Mouse (Mus musculus) heart, adult 2 months (tissue): ENCODE results near the gene Zfp61. TPM values are rescaled to one million over a fixed set of nuclear protein-coding genes. Genes with fewer than 3 reads are reported as not detected.

Experiments
- DNase-seq, 2 experiments: peaks; one replicate each; pipeline ENCODE4 v3.0.0; 2021
- H3K27ac ChIP-seq: fragments of 200-600 bp; 2 replicates; pipeline ENCODE4 v1.8.1; 2022
- H3K27me3 ChIP-seq: fragments of 200-500 bp; 2 replicates; pipeline ENCODE4 v1.6.1; 2012; ENCODE audit warnings: mild to moderate bottlenecking, low read length, inconsistent platforms, mixed read lengths; ENCODE audit not compliant: control insufficient read depth, insufficient read depth
- H3K36me3 ChIP-seq: fragments of 200-500 bp; 2 replicates; pipeline ENCODE4 v1.6.1; 2012; ENCODE audit warnings: low read length, inconsistent platforms; ENCODE audit not compliant: control insufficient read depth, insufficient read depth
- H3K4me1 ChIP-seq: fragments of 200-500 bp; 2 replicates; pipeline ENCODE4 v1.6.1; 2011; ENCODE audit warnings: low read length; ENCODE audit not compliant: control insufficient read depth, insufficient read depth
- H3K4me3 ChIP-seq: fragments of 200-600 bp; 2 replicates; pipeline ENCODE4 v1.8.1; 2022
- H3K79me2 ChIP-seq: fragments of 200-500 bp; replicated peaks from 2 replicates; pipeline ENCODE4 v1.6.1; 2012; ENCODE audit warnings: mild to moderate bottlenecking, inconsistent platforms, low read length, moderate library complexity, mixed read lengths; ENCODE audit not compliant: control insufficient read depth, insufficient read depth
- H3K9ac ChIP-seq: fragments of 200-500 bp; 2 replicates; pipeline ENCODE4 v1.6.1; 2012; ENCODE audit warnings: low read depth, mild to moderate bottlenecking, control low read depth, inconsistent platforms, low read length, mixed read lengths
- CTCF ChIP-seq: fragments of 200-600 bp; IDR thresholded peaks from 2 replicates; pipeline ENCODE4 v1.8.1; 2022; ENCODE audit warnings: antibody characterized with exemption, mild to moderate bottlenecking, moderate library complexity
- EP300 ChIP-seq: fragments of 200-500 bp; IDR thresholded peaks from 2 replicates; pipeline ENCODE4 v1.6.1; 2011; ENCODE audit warnings: low read depth, low read length, control low read depth; ENCODE audit not compliant: insufficient read depth
- POLR2A ChIP-seq: fragments of 200-500 bp; IDR thresholded peaks from 2 replicates; pipeline ENCODE4 v1.6.1; 2011; ENCODE audit warnings: mild to moderate bottlenecking, low read depth, low read length, control low read depth; ENCODE audit not compliant: insufficient read depth
- WGBS: fragments of 180-500 bp; shearing (Covaris S2); methylation state at CpG from one replicate; pipeline ENCODE4 v1.1.7; 2018; 5-methylcytosine and 5-hydroxymethylcytosine counted together
- intact Hi-C: fragments of 180-260 bp; cut with DNase I; formaldehyde crosslinking; loops from one replicate; pipeline ENCODE4 v1.15.1; 2025
- polyA plus RNA-seq: library from polyadenylated mRNA; depleted of rRNA; stranded (reverse); fragments of >200 nt; gene quantifications from 2 replicates; pipeline ENCODE4 v1.2.3, GENCODE M21; 2012
- total RNA-seq, 2 experiments: library from RNA; stranded (reverse); gene quantifications; 2 replicates each; pipeline ENCODE4 v1.2.3; 2021

Gene Zfp61
- total and polyA plus RNA-seq, 3 experiments: 2.7 to 3.3 (median 2.7) TPM

GRCm38 (mm10) chr7:24333304-24333986 is 32.4 kb upstream of the Zfp61 start, which contains the start of gene Tescl:
Gene Tescl, minus strand, starts transcription at chr7:24333936.
- Histone ChIP-seq H3K27ac (no peak within 1 kb of the TSS), H3K4me1 (no peaks in the 10 kb centered on the region), H3K9ac (no peak within 1 kb of the TSS), H3K79me2 (no peaks in the 10 kb centered on the region), H3K4me3 (no peak within 1 kb of the TSS), H3K27me3 (peaks cover 7% of the 10 kb centered on the region), H3K36me3 (no peaks in the 10 kb centered on the region)
- whole genome bisulfite sequencing: 31% methylated on average over 49 of the region's 49 CpGs
- no peak for TF ChIP-seq CTCF
- TF ChIP-seq EP300: no peak
- TF ChIP-seq POLR2A: no peak
- intact Hi-C loops: no loop called here
- peak in 1 of 2 experiments; percentile 5 for DNase-seq

- no peak for DNase-seq
- H3K79me2 ChIP-seq: no peaks in the 10 kb centered on the region
- 77% methylated on average over 14 of the region's 14 CpGs for WGBS
- no peaks in the 10 kb centered on the region for H3K27me3 ChIP-seq
- no peak overlapping the region for H3K4me3 ChIP-seq
- no peaks in the 10 kb centered on the region for H3K4me1 ChIP-seq
- H3K36me3 ChIP-seq: no peaks in the 10 kb centered on the region
- no peak overlapping the region for H3K27ac ChIP-seq
- no peak for TF ChIP-seq POLR2A
- no peak for TF ChIP-seq CTCF
- TF ChIP-seq EP300: no peak
- no peak overlapping the region for H3K9ac ChIP-seq
- intact Hi-C loops: no loop called here
Observed at GRCm38 (mm10) chr7:24327281-24327975, 26.4 kb upstream of the Zfp61 start.

- Histone ChIP-seq H3K79me2 (no peaks in the 10 kb centered on the region), H3K9ac (no peak overlapping the region), H3K27ac (no peak overlapping the region), H3K4me1 (no peaks in the 10 kb centered on the region), H3K4me3 (no peak overlapping the region), H3K27me3 (no peaks in the 10 kb centered on the region), H3K36me3 (no peaks in the 10 kb centered on the region)
- 46% methylated on average over 20 of the region's 20 CpGs for WGBS
- DNase-seq: no peak
- intact Hi-C loops: no loop called here
- TF ChIP-seq POLR2A: no peak
- TF ChIP-seq CTCF: no peak
- no peak for TF ChIP-seq EP300
Observed at GRCm38 (mm10) chr7:24326273-24327135, 25.5 kb upstream of the Zfp61 start.

GRCm38 (mm10) chr7:24325675-24326128 is 24.7 kb upstream of the Zfp61 start:
- Histone ChIP-seq H3K27ac (no peak overlapping the region), H3K27me3 (no peaks in the 10 kb centered on the region), H3K4me1 (no peaks in the 10 kb centered on the region), H3K4me3 (no peak overlapping the region), H3K9ac (no peak overlapping the region), H3K79me2 (no peaks in the 10 kb centered on the region), H3K36me3 (no peaks in the 10 kb centered on the region)
- 6% methylated on average over 13 of the region's 13 CpGs for WGBS
- intact Hi-C loops: no loop called here
- no peak for DNase-seq
- TF ChIP-seq POLR2A: no peak
- TF ChIP-seq EP300: no peak

GRCm38 (mm10) chr7:24325197-24325596 is 24.2 kb upstream of the Zfp61 start:
- Histone ChIP-seq H3K4me3 (no peak overlapping the region), H3K36me3 (no peaks in the 10 kb centered on the region), H3K27ac (no peak overlapping the region), H3K79me2 (no peaks in the 10 kb centered on the region), H3K4me1 (no peaks in the 10 kb centered on the region), H3K9ac (no peak overlapping the region), H3K27me3 (no peaks in the 10 kb centered on the region)
- WGBS: 87% methylated on average over 6 of the region's 6 CpGs
- TF ChIP-seq CTCF (no peak), POLR2A (no peak), EP300 (no peak)
- no peak for DNase-seq
- intact Hi-C loops: no loop called here

GRCm38 (mm10) chr7:24322593-24322992 is 21.6 kb upstream of the Zfp61 start:
- H3K36me3 ChIP-seq: no peaks in the 10 kb centered on the region
- 63% methylated on average over 4 of the region's 4 CpGs for WGBS
- H3K79me2 ChIP-seq: no peaks in the 10 kb centered on the region
- no peak overlapping the region for H3K27ac ChIP-seq
- no peaks in the 10 kb centered on the region for H3K4me1 ChIP-seq
- H3K27me3 ChIP-seq: no peaks in the 10 kb centered on the region
- no peak for DNase-seq
- no peak overlapping the region for H3K4me3 ChIP-seq
- intact Hi-C loops: no loop called here
- H3K9ac ChIP-seq: no peak overlapping the region
- TF ChIP-seq EP300 (no peak), CTCF (no peak), POLR2A (no peak)
